Mouse (Mus musculus) heart, adult 2 months (tissue): ENCODE results near the gene Zfp451.

Source experiments
- CTCF ChIP-seq: fragments of 200-600 bp; IDR thresholded peaks from 2 replicates; pipeline ENCODE4 v1.8.1; 2022; ENCODE audit warnings: antibody characterized with exemption, mild to moderate bottlenecking, moderate library complexity
- EP300 ChIP-seq: fragments of 200-500 bp; IDR thresholded peaks from 2 replicates; pipeline ENCODE4 v1.6.1; 2011; ENCODE audit warnings: low read depth, low read length, control low read depth; ENCODE audit not compliant: insufficient read depth
- POLR2A ChIP-seq: fragments of 200-500 bp; IDR thresholded peaks from 2 replicates; pipeline ENCODE4 v1.6.1; 2011; ENCODE audit warnings: mild to moderate bottlenecking, low read depth, low read length, control low read depth; ENCODE audit not compliant: insufficient read depth

GRCm38 (mm10) chr1:33757033-33757413 lies 57.4 kb downstream of the Zfp451 start:
- TF ChIP-seq CTCF (no peak), POLR2A (no peak), EP300 (no peak)
